Mouse (Mus musculus): ENCODE data around the gene Tmem212. TPM values are rescaled to one million over a fixed set of nuclear protein-coding genes. Genes with fewer than 3 reads are reported as not detected.

Gene Tmem212
- polyA plus RNA-seq, 1 experiment from 2014 or later, result not detected

- H3K27me3 ChIP-seq (replicated peaks), result no peaks in the 10 kb centered on the region
- no peaks in the 10 kb centered on the region for H3K4me1 ChIP-seq
- no peaks in the 10 kb centered on the region for H3K36me3 ChIP-seq
- no peak for ATAC-seq (ENCODE audit: low FRiP score, low read depth)
- H3K4me3 ChIP-seq, result no peak overlapping the region
- 88% methylated on average over 11 of the region's 11 CpGs for whole genome bisulfite sequencing
- peaks cover 8% of the 10 kb centered on the region; the same call in 1 of the 2 replicates for H3K9me3 ChIP-seq
- no peak overlapping the region for H3K4me2 ChIP-seq (replicated peaks)
- H3K9ac ChIP-seq, result no peak overlapping the region
- H3K27ac ChIP-seq, result no peak overlapping the region
These were observed 25.3 kb upstream of the Tmem212 start for GRCm38 (mm10) chr3:27921268-27922020.

- ATAC-seq (ENCODE audit: low FRiP score, low read depth), result no peak
- WGBS, result 91% methylated on average over 14 of the region's 14 CpGs
- H3K36me3 ChIP-seq, result no peaks in the 10 kb centered on the region
These were observed 22.7 kb upstream of the Tmem212 start for GRCm38 (mm10) chr3:27918656-27919436.

GRCm38 (mm10) chr3:27909016-27909415 lies 12.8 kb upstream of the Tmem212 start:
- Histone ChIP-seq H3K4me2 (replicated peaks) (no peak overlapping the region), H3K4me1 (no peaks in the 10 kb centered on the region), H3K9me3 (no peaks in the 10 kb centered on the region), H3K9ac (no peak overlapping the region), H3K36me3 (no peaks in the 10 kb centered on the region), H3K27ac (no peak overlapping the region), H3K27me3 (replicated peaks) (no peaks in the 10 kb centered on the region), H3K4me3 (no peak overlapping the region)
- no peak for ATAC-seq (ENCODE audit: low FRiP score, low read depth)
- 96% methylated on average over 3 of the region's 3 CpGs for WGBS

More at GRCm38 (mm10) chr3:27918656-27919436, 22.7 kb upstream of the Tmem212 start:
- Histone ChIP-seq H3K9ac (no peak overlapping the region), H3K4me2 (replicated peaks) (no peak overlapping the region), H3K4me1 (no peaks in the 10 kb centered on the region), H3K27me3 (replicated peaks) (no peaks in the 10 kb centered on the region), H3K27ac (no peak overlapping the region), H3K4me3 (no peak overlapping the region), H3K9me3 (peaks cover 8% of the 10 kb centered on the region; the same call in 1 of the 2 replicates)

- WGBS, result 86% methylated on average over 2 of the region's 2 CpGs
- no peak for ATAC-seq (ENCODE audit: low FRiP score, low read depth)
- no peaks in the 10 kb centered on the region for H3K36me3 ChIP-seq
- H3K27me3 ChIP-seq (replicated peaks), result no peaks in the 10 kb centered on the region
- no peak overlapping the region for H3K4me3 ChIP-seq
- H3K4me1 ChIP-seq, result no peaks in the 10 kb centered on the region
- no peak overlapping the region for H3K27ac ChIP-seq
- H3K9me3 ChIP-seq, result no peaks in the 10 kb centered on the region
- no peak overlapping the region for H3K9ac ChIP-seq
- H3K4me2 ChIP-seq (replicated peaks), result no peak overlapping the region
These were observed 12.1 kb upstream of the Tmem212 start for GRCm38 (mm10) chr3:27908316-27908715.

GRCm38 (mm10) chr3:27907301-27907700 lies 11.1 kb upstream of the Tmem212 start:
- Histone ChIP-seq H3K27ac (no peak overlapping the region), H3K27me3 (replicated peaks) (no peaks in the 10 kb centered on the region), H3K36me3 (no peaks in the 10 kb centered on the region), H3K9me3 (no peaks in the 10 kb centered on the region), H3K4me1 (no peaks in the 10 kb centered on the region), H3K4me3 (no peak overlapping the region), H3K4me2 (replicated peaks) (no peak overlapping the region), H3K9ac (no peak overlapping the region)
- no peak for ATAC-seq (ENCODE audit: low FRiP score, low read depth)
- 75% methylated on average over 2 of the region's 2 CpGs for WGBS

- ATAC-seq (ENCODE audit: low FRiP score, low read depth), result no peak
- no peaks in the 10 kb centered on the region for H3K4me1 ChIP-seq
- no peak overlapping the region for H3K9ac ChIP-seq
- WGBS, result 77% methylated on average over 7 of the region's 7 CpGs
- H3K27me3 ChIP-seq (replicated peaks), result no peaks in the 10 kb centered on the region
- no peak overlapping the region for H3K4me3 ChIP-seq
- H3K9me3 ChIP-seq, result no peaks in the 10 kb centered on the region
- no peaks in the 10 kb centered on the region for H3K36me3 ChIP-seq
- H3K27ac ChIP-seq, result no peak overlapping the region
- no peak overlapping the region for H3K4me2 ChIP-seq (replicated peaks)
These were observed 10.6 kb upstream of the Tmem212 start for GRCm38 (mm10) chr3:27906647-27907209.

GRCm38 (mm10) chr3:27904659-27905330 lies 8.6 kb upstream of the Tmem212 start:
- Histone ChIP-seq H3K27me3 (replicated peaks) (no peaks in the 10 kb centered on the region), H3K9ac (no peak overlapping the region), H3K4me3 (no peak overlapping the region), H3K4me1 (no peaks in the 10 kb centered on the region), H3K4me2 (replicated peaks) (no peak overlapping the region), H3K27ac (no peak overlapping the region), H3K9me3 (no peaks in the 10 kb centered on the region), H3K36me3 (no peaks in the 10 kb centered on the region)
- WGBS, result 72% methylated on average over 13 of the region's 13 CpGs
- ATAC-seq (ENCODE audit: low FRiP score, low read depth), result no peak

GRCm38 (mm10) chr3:27901846-27902245 lies 5.7 kb upstream of the Tmem212 start:
- no peaks in the 10 kb centered on the region for H3K36me3 ChIP-seq
- WGBS, result 94% methylated on average over 6 of the region's 6 CpGs
- no peaks in the 10 kb centered on the region for H3K4me1 ChIP-seq
- no peak overlapping the region for H3K4me2 ChIP-seq (replicated peaks)
- H3K4me3 ChIP-seq, result no peak overlapping the region
- H3K9ac ChIP-seq, result no peak overlapping the region
- H3K9me3 ChIP-seq, result no peaks in the 10 kb centered on the region
- ATAC-seq (ENCODE audit: low FRiP score, low read depth), result no peak
- no peaks in the 10 kb centered on the region for H3K27me3 ChIP-seq (replicated peaks)
- no peak overlapping the region for H3K27ac ChIP-seq

GRCm38 (mm10) chr3:27899012-27899726 lies 3.0 kb upstream of the Tmem212 start:
- 70% methylated on average over 13 of the region's 13 CpGs for WGBS
- Histone ChIP-seq H3K9ac (no peak overlapping the region), H3K9me3 (no peaks in the 10 kb centered on the region), H3K27ac (no peak overlapping the region), H3K27me3 (replicated peaks) (no peaks in the 10 kb centered on the region), H3K36me3 (no peaks in the 10 kb centered on the region), H3K4me3 (no peak overlapping the region), H3K4me1 (no peaks in the 10 kb centered on the region), H3K4me2 (replicated peaks) (no peak overlapping the region)
- no peak for ATAC-seq (ENCODE audit: low FRiP score, low read depth)

GRCm38 (mm10) chr3:27898178-27898577 lies 2.0 kb upstream of the Tmem212 start:
- H3K9me3 ChIP-seq, result no peaks in the 10 kb centered on the region
- no peak overlapping the region for H3K4me3 ChIP-seq
- no peaks in the 10 kb centered on the region for H3K27me3 ChIP-seq (replicated peaks)
- no peak overlapping the region for H3K9ac ChIP-seq
- no peak overlapping the region for H3K27ac ChIP-seq
- ATAC-seq (ENCODE audit: low FRiP score, low read depth), result no peak
- 80% methylated on average over 10 of the region's 10 CpGs for WGBS
- no peaks in the 10 kb centered on the region for H3K36me3 ChIP-seq
- H3K4me1 ChIP-seq, result no peaks in the 10 kb centered on the region
- no peak overlapping the region for H3K4me2 ChIP-seq (replicated peaks)

- no peaks in the 10 kb centered on the region for H3K9me3 ChIP-seq
- no peaks in the 10 kb centered on the region for H3K27me3 ChIP-seq (replicated peaks)
- H3K4me3 ChIP-seq, result no peak overlapping the region
- H3K27ac ChIP-seq, result no peak overlapping the region
- ATAC-seq (ENCODE audit: low FRiP score, low read depth), result no peak
- H3K4me1 ChIP-seq, result no peaks in the 10 kb centered on the region
- H3K4me2 ChIP-seq (replicated peaks), result no peak overlapping the region
- no peak overlapping the region for H3K9ac ChIP-seq
- WGBS, result 57% methylated on average over 7 of the region's 7 CpGs
- no peaks in the 10 kb centered on the region for H3K36me3 ChIP-seq
These were observed 9.6 kb downstream of the Tmem212 start for GRCm38 (mm10) chr3:27886578-27886977.

Data from neural tube, embryonic 12.5 days (tissue).